Mouse (Mus musculus) forebrain, embryonic 12.5 days (tissue): ENCODE data around the gene Slc25a42. TPM values are rescaled to one million over a fixed set of nuclear protein-coding genes. Genes with fewer than 3 reads are reported as not detected.

ENCODE experiments used
- ATAC-seq: fragments of 200-750 bp; cut with Nextera tagmentation; 2 replicates; pipeline ENCODE4 v1.8.0; 2017; ENCODE audit warnings: moderate TSS enrichment; ENCODE audit not compliant: low FRiP score
- H3K27ac ChIP-seq: fragments of 300-500 bp; sonication (generic); 2 replicates; pipeline ENCODE4 v1.5.1; 2016; ENCODE audit warnings: mild to moderate bottlenecking
- H3K27me3 ChIP-seq: fragments of 300-500 bp; sonication (generic); 2 replicates; pipeline ENCODE4 v1.6.1; 2016; ENCODE audit warnings: mild to moderate bottlenecking
- H3K36me3 ChIP-seq: fragments of 300-500 bp; sonication (generic); replicated peaks from 2 replicates; pipeline ENCODE4 v1.6.1; 2016; ENCODE audit warnings: mild to moderate bottlenecking
- H3K4me1 ChIP-seq: fragments of 300-500 bp; sonication (generic); 2 replicates; pipeline ENCODE4 v1.6.1; 2016
- H3K4me2 ChIP-seq: fragments of 300-500 bp; sonication (generic); 2 replicates; pipeline ENCODE4 v1.6.1; 2016; ENCODE audit warnings: mild to moderate bottlenecking, moderate library complexity
- H3K4me3 ChIP-seq: fragments of 300-500 bp; sonication (generic); replicated peaks from 2 replicates; pipeline ENCODE4 v1.5.1; 2016; ENCODE audit warnings: mild to moderate bottlenecking
- H3K9ac ChIP-seq: fragments of 300-500 bp; sonication (generic); 2 replicates; pipeline ENCODE4 v1.6.1; 2016; ENCODE audit warnings: mild to moderate bottlenecking
- H3K9me3 ChIP-seq: fragments of 300-500 bp; sonication (generic); 2 replicates; pipeline ENCODE4 v1.6.1; 2016
- WGBS: fragments of 180-500 bp; shearing (Covaris S2); methylation state at CpG from one replicate; pipeline ENCODE4 v1.1.7; 2016; 5-methylcytosine and 5-hydroxymethylcytosine counted together
- polyA plus RNA-seq: library from polyadenylated mRNA; unstranded; fragments of >200 nt; fragmentation: Nextera tagmentation; extraction: Ambion mirVana; gene quantifications from 2 replicates; pipeline ENCODE4 v1.2.1, GENCODE M21; 2016

Gene Slc25a42
- polyA plus RNA-seq, 1 experiment from 2014 or later = 3.6 TPM

- Histone ChIP-seq H3K36me3 (no peaks in the 10 kb centered on the region), H3K9me3 (no peaks in the 10 kb centered on the region), H3K4me3 (no peak overlapping the region), H3K9ac (no peak overlapping the region), H3K27me3 (peaks cover 26% of the 10 kb centered on the region), H3K4me1 (peaks cover 6% of the 10 kb centered on the region; the same call in 1 of the 2 replicates), H3K27ac (no peak overlapping the region), H3K4me2 (no peak overlapping the region)
- no peak for ATAC-seq
- WGBS = 70% methylated on average over 13 of the region's 13 CpGs
Measured at GRCm38 (mm10) chr8:70160015-70160414, 52.1 kb downstream of the Slc25a42 start.

GRCm38 (mm10) chr8:70159211-70159610, 52.9 kb downstream of the Slc25a42 start:
- 90% methylated on average over 4 of the region's 4 CpGs for WGBS
- Histone ChIP-seq H3K27ac (no peak overlapping the region), H3K4me1 (peaks cover 6% of the 10 kb centered on the region; the same call in 1 of the 2 replicates)

GRCm38 (mm10) chr8:70158069-70158853, 53.8 kb downstream of the Slc25a42 start:
- H3K27ac ChIP-seq = 0 out of 2 replicates have a peak overlapping the region, but pooled peaks have one; percentile 5
- no peaks in the 10 kb centered on the region for H3K36me3 ChIP-seq
- no peaks in the 10 kb centered on the region for H3K9me3 ChIP-seq
- H3K4me1 ChIP-seq = peaks cover 6% of the 10 kb centered on the region; the same call in 1 of the 2 replicates
- peak overlapping the region; percentile 55 for H3K9ac ChIP-seq
- peak overlapping the region; percentile 50 for H3K4me3 ChIP-seq
- peak overlapping the region; percentile 74 for H3K4me2 ChIP-seq
- WGBS = 12% methylated on average over 38 of the region's 40 CpGs
- ATAC-seq = peak; percentile 94
- H3K27me3 ChIP-seq = peaks cover 27% of the 10 kb centered on the region

More at GRCm38 (mm10) chr8:70159211-70159610, 52.9 kb downstream of the Slc25a42 start:
- Histone ChIP-seq H3K4me2 (no peak overlapping the region), H3K36me3 (no peaks in the 10 kb centered on the region), H3K4me3 (no peak overlapping the region), H3K9ac (no peak overlapping the region), H3K9me3 (no peaks in the 10 kb centered on the region), H3K27me3 (peaks cover 27% of the 10 kb centered on the region)
- ATAC-seq = no peak

GRCm38 (mm10) chr8:70157240-70157800, 54.8 kb downstream of the Slc25a42 start:
- Histone ChIP-seq H3K36me3 (no peaks in the 10 kb centered on the region), H3K27me3 (peaks cover 22% of the 10 kb centered on the region), H3K4me2 (no peak overlapping the region), H3K4me1 (peaks cover 14% of the 10 kb centered on the region), H3K27ac (no peak overlapping the region), H3K9ac (no peak overlapping the region), H3K9me3 (no peaks in the 10 kb centered on the region), H3K4me3 (no peak overlapping the region)
- WGBS = 81% methylated on average over 1 of the region's 1 CpGs
- ATAC-seq = no peak

- Histone ChIP-seq H3K4me2 (peak overlapping the region; percentile 45), H3K9ac (peak overlapping the region; percentile 21; the same call in 1 of the 2 replicates), H3K9me3 (no peaks in the 10 kb centered on the region), H3K27me3 (peaks cover 25% of the 10 kb centered on the region), H3K36me3 (no peaks in the 10 kb centered on the region), H3K27ac (no peak overlapping the region), H3K4me1 (peaks cover 13% of the 10 kb centered on the region), H3K4me3 (peak overlapping the region; percentile 15)
- ATAC-seq = peak; percentile 94
- WGBS = 11% methylated on average over 21 of the region's 22 CpGs
Measured at GRCm38 (mm10) chr8:70152537-70153257, 59.4 kb downstream of the Slc25a42 start.

GRCm38 (mm10) chr8:70150158-70150557, 61.9 kb downstream of the Slc25a42 start:
- 17% methylated on average over 13 of the region's 13 CpGs for WGBS
- no peak overlapping the region for H3K27ac ChIP-seq
- H3K9me3 ChIP-seq = no peaks in the 10 kb centered on the region
- H3K36me3 ChIP-seq = peaks cover 21% of the 10 kb centered on the region
- H3K4me3 ChIP-seq = no peak overlapping the region
- 0 out of 2 replicates have a peak overlapping the region, but pooled peaks have one; percentile 21 for H3K9ac ChIP-seq
- no peak overlapping the region for H3K4me2 ChIP-seq
- H3K27me3 ChIP-seq = peaks cover 19% of the 10 kb centered on the region
- H3K4me1 ChIP-seq = peaks cover 13% of the 10 kb centered on the region
- ATAC-seq = no peak

- no peak for ATAC-seq
- no peak overlapping the region for H3K4me3 ChIP-seq
- 86% methylated on average over 7 of the region's 7 CpGs for WGBS
Measured at GRCm38 (mm10) chr8:70147678-70148607, 64.2 kb downstream of the Slc25a42 start.

GRCm38 (mm10) chr8:70139981-70140380, 72.1 kb downstream of the Slc25a42 start:
- peak overlapping the region; percentile 69 for H3K4me2 ChIP-seq
- ATAC-seq = no peak
- peak overlapping the region; percentile 71 for H3K4me3 ChIP-seq
- no peaks in the 10 kb centered on the region for H3K9me3 ChIP-seq
- H3K27me3 ChIP-seq = no peaks in the 10 kb centered on the region
- WGBS = 14% methylated on average over 9 of the region's 9 CpGs
- H3K9ac ChIP-seq = peak overlapping the region; percentile 76
- H3K27ac ChIP-seq = peak overlapping the region; percentile 80
- H3K36me3 ChIP-seq = peaks cover 48% of the 10 kb centered on the region
- peaks cover 23% of the 10 kb centered on the region for H3K4me1 ChIP-seq

More at GRCm38 (mm10) chr8:70147678-70148607, 64.2 kb downstream of the Slc25a42 start:
- Histone ChIP-seq H3K27ac (no peak overlapping the region), H3K36me3 (peaks cover 42% of the 10 kb centered on the region), H3K4me1 (peaks cover 11% of the 10 kb centered on the region), H3K27me3 (peaks cover 16% of the 10 kb centered on the region), H3K9me3 (no peaks in the 10 kb centered on the region), H3K9ac (no peak overlapping the region), H3K4me2 (no peak overlapping the region)

- no peaks in the 10 kb centered on the region for H3K27me3 ChIP-seq
- peak within 1 kb of the TSS; percentile 76 for H3K9ac ChIP-seq
- peaks cover 23% of the 10 kb centered on the region for H3K4me1 ChIP-seq
- peak within 1 kb of the TSS; percentile 69 for H3K4me2 ChIP-seq
- H3K36me3 ChIP-seq = peaks cover 48% of the 10 kb centered on the region
- WGBS = under 1% methylated on average over 46 of the region's 46 CpGs
- H3K27ac ChIP-seq = peak within 1 kb of the TSS; percentile 80
- peak; percentile 96 for ATAC-seq
- H3K4me3 ChIP-seq = peak within 1 kb of the TSS; percentile 71
- H3K9me3 ChIP-seq = no peaks in the 10 kb centered on the region
Measured at GRCm38 (mm10) chr8:70139026-70139857, 72.9 kb downstream of the Slc25a42 start, which contains the start of the genes Rfxank, Borcs8 and Mef2b. Gene Rfxank, minus strand, starts transcription at chr8:70139154. Gene Borcs8, plus strand, starts transcription at chr8:70139499. Gene Mef2b, plus strand, starts transcription at chr8:70139711.

- peaks cover 50% of the 10 kb centered on the region for H3K36me3 ChIP-seq
- peaks cover 23% of the 10 kb centered on the region for H3K4me1 ChIP-seq
- no peaks in the 10 kb centered on the region for H3K27me3 ChIP-seq
- H3K27ac ChIP-seq = no peak overlapping the region
- WGBS = 78% methylated on average over 4 of the region's 4 CpGs
- H3K9me3 ChIP-seq = no peaks in the 10 kb centered on the region
- no peak for ATAC-seq
- H3K4me2 ChIP-seq = peak overlapping the region; percentile 69
- H3K4me3 ChIP-seq = no peak overlapping the region; the same call in 1 of the 2 replicates
- peak overlapping the region; percentile 64; the same call in 1 of the 2 replicates for H3K9ac ChIP-seq
Measured at GRCm38 (mm10) chr8:70137890-70138289, 74.2 kb downstream of the Slc25a42 start.
